Mouse (Mus musculus) lung, postnatal 0 days (tissue): Measurements from ENCODE around the gene Smtnl2.
A peak's percentile ranks its signal among the peaks of the same experiment; 100 is the strongest.

Experiments used
- CTCF ChIP-seq: IDR thresholded peaks from 2 replicates; pipeline ENCODE4 v1.5.1; 2016; ENCODE audit warnings: antibody characterized with exemption, mild to moderate bottlenecking
- EP300 ChIP-seq: IDR thresholded peaks from 2 replicates; pipeline ENCODE4 v1.6.1; 2016; ENCODE audit warnings: antibody characterized with exemption, mild to moderate bottlenecking, control low read depth

DNA sequence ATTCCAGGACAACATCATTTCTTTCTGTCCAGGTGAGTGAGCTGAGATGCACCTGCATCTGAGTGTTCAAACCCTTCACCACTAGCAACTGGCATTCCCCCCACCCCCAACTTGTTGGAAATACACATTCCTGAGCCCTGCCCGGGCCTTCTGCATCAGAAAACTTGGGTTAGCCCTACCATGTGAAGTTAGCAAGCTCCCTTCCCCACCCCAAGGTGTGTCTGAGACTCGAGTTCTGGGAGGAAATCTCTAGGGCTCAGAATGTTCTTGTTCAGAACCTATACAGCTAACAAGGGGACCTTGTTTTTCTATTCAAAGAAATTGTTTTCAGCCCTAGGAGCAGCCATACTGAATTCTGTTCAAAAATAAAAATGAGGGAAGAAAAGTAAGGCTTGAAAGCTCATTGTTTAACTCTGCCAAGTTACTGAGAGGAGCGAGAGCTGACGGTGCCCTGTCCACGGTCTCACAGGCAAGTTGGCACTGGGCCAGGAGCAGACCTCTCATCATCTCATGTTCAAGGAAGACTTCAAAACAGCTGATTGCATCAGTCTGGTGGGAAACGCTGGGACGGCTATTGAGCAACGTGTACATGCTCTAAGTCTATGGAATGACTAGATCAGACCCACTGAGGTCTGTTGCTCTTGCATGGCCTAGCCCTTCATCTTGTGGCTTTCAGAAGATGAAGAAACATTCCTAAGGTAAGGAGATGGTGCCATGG lies 47.8 kb downstream of the Smtnl2 start:
- TF ChIP-seq CTCF (no peak), EP300 (peak; percentile 60)
